ENCODE assay signal across 10 mouse cellular contexts in genomic region chr15:85070561-85070960, GRCm38 (mm10). TPM values are rescaled to one million over a fixed set of nuclear protein-coding genes. Genes with fewer than 3 reads are reported as not detected.
A peak's percentile ranks its signal among the peaks of the same experiment; 100 is the strongest.
DNase-seq lines count a peak whose midpoint lies in the region; ATAC-seq and TF ChIP-seq lines count a peak whose summit lies in the region.
"Had no signal": no experiment of that assay in that cellular context is flagged by ENCODE, and none has a peak within 500 bp of the region (broad histone marks: within the 10 kb centered on the region; RNA-seq: fewer than 3 reads in every experiment).

No protein-coding gene starts in this region.

- peak; percentile 70 for DNase-seq in forebrain, postnatal 0 days
- DNase-seq in spleen, adult 2 months (ENCODE audit: low read depth in 1 of 2, low spot score in 2 of 2), result peak; percentile 21 to 28
- no peak for DNase-seq in spleen, adult 12 weeks (ENCODE audit: low spot score)
- peak; percentile 32 for DNase-seq in cerebellum, adult 9-11 months
- DNase-seq in lung, embryonic 14.5 days, result peak; percentile 85
- DNase-seq in yolk sac, embryonic 10.5 days (ENCODE audit: low spot score), result peak; percentile 32

- no peaks in the 10 kb centered on the region for H3K27me3 ChIP-seq in forebrain, postnatal 0 days (ENCODE audit: insufficient read depth, low read length)
- no peaks in the 10 kb centered on the region for H3K27me3 ChIP-seq in forebrain, embryonic 12.5 days
- no peaks in the 10 kb centered on the region for H3K27me3 ChIP-seq in spleen, adult 2 months (ENCODE audit: control insufficient read depth, insufficient read depth, low read length)
- no peaks in the 10 kb centered on the region for H3K27me3 ChIP-seq in lung, embryonic 14.5 days (ENCODE audit: insufficient read depth, low read length)
- H3K27me3 ChIP-seq: limb, embryonic 15.5 days; stomach, embryonic 15.5 days had no signal

- H3K27ac ChIP-seq in forebrain, postnatal 0 days (ENCODE audit: low read depth, low read length), result no peak overlapping the region
- no peak overlapping the region for H3K27ac ChIP-seq in forebrain, embryonic 12.5 days
- H3K27ac ChIP-seq in spleen, adult 2 months (ENCODE audit: insufficient read depth, low read length), result no peak overlapping the region
- no peak overlapping the region for H3K27ac ChIP-seq in lung, embryonic 14.5 days (ENCODE audit: low read depth)
- H3K27ac ChIP-seq: limb, embryonic 15.5 days; stomach, embryonic 15.5 days had no signal

- no peak for TF ChIP-seq POLR2A in spleen, adult 2 months (IDR thresholded peaks at IDR 0.05; ENCODE audit: low read depth, low read length)

- no peak overlapping the region for H3K4me2 ChIP-seq in forebrain, postnatal 0 days (ENCODE audit: low read depth)
- H3K4me2 ChIP-seq in forebrain, embryonic 12.5 days, result no peak overlapping the region
- no peak overlapping the region for H3K4me2 ChIP-seq in lung, embryonic 14.5 days
- H3K4me2 ChIP-seq: limb, embryonic 15.5 days; stomach, embryonic 15.5 days had no signal

- no peak overlapping the region for H3K9ac ChIP-seq in forebrain, postnatal 0 days
- H3K9ac ChIP-seq in forebrain, embryonic 12.5 days, result no peak overlapping the region
- no peak overlapping the region for H3K9ac ChIP-seq in lung, embryonic 14.5 days
- H3K9ac ChIP-seq: limb, embryonic 15.5 days; stomach, embryonic 15.5 days had no signal

- no peaks in the 10 kb centered on the region for H3K36me3 ChIP-seq in forebrain, postnatal 0 days (ENCODE audit: insufficient read depth)
- H3K36me3 ChIP-seq in forebrain, embryonic 12.5 days (replicated peaks), result no peaks in the 10 kb centered on the region
- no peaks in the 10 kb centered on the region for H3K36me3 ChIP-seq in spleen, adult 2 months (ENCODE audit: control insufficient read depth, insufficient read depth, low read length)
- H3K36me3 ChIP-seq in lung, embryonic 14.5 days (ENCODE audit: insufficient read depth), result no peaks in the 10 kb centered on the region
- H3K36me3 ChIP-seq: limb, embryonic 15.5 days; stomach, embryonic 15.5 days had no signal

- no peaks in the 10 kb centered on the region for H3K9me3 ChIP-seq in forebrain, postnatal 0 days (ENCODE audit: low read length)
- no peaks in the 10 kb centered on the region for H3K9me3 ChIP-seq in forebrain, embryonic 12.5 days
- no peaks in the 10 kb centered on the region for H3K9me3 ChIP-seq in lung, embryonic 14.5 days (ENCODE audit: low read depth, low read length)
- H3K9me3 ChIP-seq: limb, embryonic 15.5 days; stomach, embryonic 15.5 days had no signal

- 33% methylated on average over 2 of the region's 2 CpGs for WGBS in forebrain, postnatal 0 days
- 49% methylated on average over 2 of the region's 2 CpGs for WGBS in forebrain, embryonic 12.5 days
- WGBS in spleen, adult 2 months, result 20% methylated on average over 2 of the region's 2 CpGs
- WGBS in lung, embryonic 14.5 days, result 24% methylated on average over 2 of the region's 2 CpGs

- peak; percentile 80 for TF ChIP-seq CTCF in forebrain, postnatal 0 days (IDR thresholded peaks at IDR 0.05; ENCODE audit: low read depth)
- no peak for TF ChIP-seq CTCF in spleen, adult 2 months (IDR thresholded peaks at IDR 0.05; ENCODE audit: extremely low read depth, insufficient read depth, insufficient read length, insufficient replicate concordance)
- peak; percentile 85 for TF ChIP-seq CTCF in lung, embryonic 14.5 days (IDR thresholded peaks at IDR 0.05; ENCODE audit: low read depth)

- H3K4me1 ChIP-seq in forebrain, postnatal 0 days (ENCODE audit: insufficient read depth), result no peaks in the 10 kb centered on the region
- H3K4me1 ChIP-seq in forebrain, embryonic 12.5 days, result no peaks in the 10 kb centered on the region
- H3K4me1 ChIP-seq in spleen, adult 2 months (ENCODE audit: control insufficient read depth, insufficient read depth, insufficient read length), result no peaks in the 10 kb centered on the region
- no peaks in the 10 kb centered on the region for H3K4me1 ChIP-seq in lung, embryonic 14.5 days (ENCODE audit: insufficient read depth)
- H3K4me1 ChIP-seq: limb, embryonic 15.5 days; stomach, embryonic 15.5 days had no signal

- H3K4me3 ChIP-seq in forebrain, postnatal 0 days (ENCODE audit: low read depth, low read length), result no peak overlapping the region
- H3K4me3 ChIP-seq in forebrain, embryonic 12.5 days (replicated peaks), result no peak overlapping the region
- no peak overlapping the region for H3K4me3 ChIP-seq in spleen, adult 2 months (ENCODE audit: extremely low read depth, insufficient read depth, insufficient read length)
- no peak overlapping the region for H3K4me3 ChIP-seq in lung, embryonic 14.5 days (ENCODE audit: low read depth, low read length)
- H3K4me3 ChIP-seq: limb, embryonic 15.5 days; stomach, embryonic 15.5 days had no signal

- ATAC-seq in forebrain, postnatal 0 days, result no peak
- ATAC-seq in forebrain, embryonic 12.5 days (ENCODE audit: low FRiP score), result no peak
- ATAC-seq in inflammation-experienced regulatory T-cells, adult 6 months, result peak; percentile 69
- no peak for ATAC-seq in lung, embryonic 14.5 days (ENCODE audit: insufficient read depth)

RNA-seq across cellular contexts. Expression of gene Fam118a, which starts 41.8 kb away (rescaled TPM):
- total RNA-seq in forebrain, postnatal 0 days (2014; rRNA removed), result 27.9 and 32.8 TPM in 2 replicates
- polyA plus RNA-seq in forebrain, postnatal 0 days (2015; fragmentation: Nextera tagmentation; extraction: Ambion mirVana), result 27.2 and 30.6 TPM in 2 replicates
- 22.1 and 23.6 TPM in 2 replicates for polyA plus RNA-seq in forebrain, embryonic 12.5 days (2016; fragmentation: Nextera tagmentation; extraction: Ambion mirVana)
- 3.9 and 4.0 TPM in 2 replicates for polyA plus RNA-seq in spleen, adult 2 months (2012; rRNA removed)
- 10 to 100 TPM; 27.4 to 43.6 (median 41.6) TPM for polyA plus RNA-seq in inflammation-experienced regulatory T-cells, adult 6 months (2017; shearing (Covaris generic))
- 37.0 and 37.5 TPM in 2 replicates for polyA plus RNA-seq in lung, embryonic 14.5 days (2014; fragmentation: Nextera tagmentation; extraction: Ambion mirVana)

RNA-seq across cellular contexts. Expression of gene Upk3a, which starts 53.6 kb away (rescaled TPM):
- 1.1 and 2.2 TPM in 2 replicates for total RNA-seq in forebrain, postnatal 0 days (2014; rRNA removed)
- 1.3 and 1.4 TPM in 2 replicates for polyA plus RNA-seq in forebrain, postnatal 0 days (2015; fragmentation: Nextera tagmentation; extraction: Ambion mirVana)
- 0.24 TPM in 1 of 2 replicates, not detected in the other for polyA plus RNA-seq in forebrain, embryonic 12.5 days (2016; fragmentation: Nextera tagmentation; extraction: Ambion mirVana)
- polyA plus RNA-seq in spleen, adult 2 months (2012; rRNA removed), result not detected in 2 replicates
- polyA plus RNA-seq in inflammation-experienced regulatory T-cells, adult 6 months (2017; shearing (Covaris generic)), result not detected
- polyA plus RNA-seq in lung, embryonic 14.5 days (2014; fragmentation: Nextera tagmentation; extraction: Ambion mirVana), result 2.4 and 3.3 TPM in 2 replicates
